Mouse (Mus musculus) gonadal fat pad, adult 2 months (tissue): ENCODE results near the gene Mrm1. TPM values are rescaled to one million over a fixed set of nuclear protein-coding genes. Genes with fewer than 3 reads are reported as not detected.

ENCODE experiments used
- DNase-seq: peaks from one replicate; pipeline ENCODE4 v3.0.0-alpha.2; 2012; ENCODE audit warnings: low read depth
- polyA plus RNA-seq: library from polyadenylated mRNA; depleted of rRNA; stranded (reverse); fragments of >200 nt; gene quantifications from 2 replicates; pipeline ENCODE4 v1.2.3, GENCODE M21; 2012; rRNA removed

Gene Mrm1
- polyA plus RNA-seq, 1 experiment, result 10.0 TPM

DNA sequence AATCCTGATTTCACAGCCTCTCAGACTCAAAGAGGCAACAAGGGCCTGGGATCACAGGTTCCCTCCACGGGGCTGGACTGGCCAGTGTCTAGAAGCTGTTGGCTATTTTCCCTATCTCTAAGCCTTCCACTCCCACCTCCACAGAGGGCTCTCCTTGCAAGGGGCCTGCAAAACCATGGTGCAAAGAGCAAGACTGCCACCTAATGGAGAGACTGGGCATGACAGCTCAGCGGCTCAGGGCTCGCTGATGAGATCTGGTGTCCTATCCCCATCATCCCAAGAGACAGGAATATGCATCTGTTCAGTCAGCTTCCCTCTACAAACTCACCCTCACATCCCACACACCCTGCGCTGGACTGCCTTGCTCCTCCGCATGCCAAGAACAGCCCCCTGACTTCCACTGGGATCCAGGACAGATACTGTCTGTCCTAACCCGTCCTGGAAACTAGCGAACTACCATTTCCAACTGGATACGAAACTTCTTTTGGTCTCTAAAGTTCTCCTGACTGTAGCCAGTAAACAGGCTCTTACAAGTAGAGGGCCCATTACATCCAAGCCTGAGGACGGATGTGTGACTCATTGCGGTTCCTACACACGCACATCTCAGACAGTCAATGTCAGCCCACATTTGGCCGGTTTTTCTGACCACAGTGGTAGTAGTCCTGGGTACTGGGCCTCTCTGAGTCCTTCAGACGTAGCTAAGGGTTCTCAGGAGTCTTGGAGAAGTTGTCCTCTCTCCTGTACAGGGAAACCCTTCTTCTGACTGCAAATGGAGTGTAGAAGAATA lies 5.4 kb downstream of the Mrm1 start:
- no peak for DNase-seq

DNA sequence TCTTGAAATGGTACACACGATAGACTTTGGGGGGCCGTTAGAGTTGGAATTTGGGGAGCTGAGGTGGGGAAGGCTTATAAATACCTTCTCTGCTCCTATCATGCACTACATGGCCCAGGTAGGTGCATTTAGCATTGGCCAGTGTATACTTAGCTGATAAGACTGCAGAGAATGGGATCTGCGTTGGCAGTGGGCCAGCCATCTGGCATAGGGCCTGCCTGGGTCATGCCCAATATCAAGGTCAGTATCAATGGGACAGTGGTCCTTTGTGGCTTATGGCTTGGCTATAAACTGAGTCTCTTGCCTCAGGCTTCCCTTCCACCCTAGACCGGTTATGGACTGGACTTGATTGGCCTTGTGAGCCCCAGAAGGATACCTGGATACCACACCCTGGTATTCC lies 14.9 kb downstream of the Mrm1 start:
- DNase-seq, result no peak

DNA sequence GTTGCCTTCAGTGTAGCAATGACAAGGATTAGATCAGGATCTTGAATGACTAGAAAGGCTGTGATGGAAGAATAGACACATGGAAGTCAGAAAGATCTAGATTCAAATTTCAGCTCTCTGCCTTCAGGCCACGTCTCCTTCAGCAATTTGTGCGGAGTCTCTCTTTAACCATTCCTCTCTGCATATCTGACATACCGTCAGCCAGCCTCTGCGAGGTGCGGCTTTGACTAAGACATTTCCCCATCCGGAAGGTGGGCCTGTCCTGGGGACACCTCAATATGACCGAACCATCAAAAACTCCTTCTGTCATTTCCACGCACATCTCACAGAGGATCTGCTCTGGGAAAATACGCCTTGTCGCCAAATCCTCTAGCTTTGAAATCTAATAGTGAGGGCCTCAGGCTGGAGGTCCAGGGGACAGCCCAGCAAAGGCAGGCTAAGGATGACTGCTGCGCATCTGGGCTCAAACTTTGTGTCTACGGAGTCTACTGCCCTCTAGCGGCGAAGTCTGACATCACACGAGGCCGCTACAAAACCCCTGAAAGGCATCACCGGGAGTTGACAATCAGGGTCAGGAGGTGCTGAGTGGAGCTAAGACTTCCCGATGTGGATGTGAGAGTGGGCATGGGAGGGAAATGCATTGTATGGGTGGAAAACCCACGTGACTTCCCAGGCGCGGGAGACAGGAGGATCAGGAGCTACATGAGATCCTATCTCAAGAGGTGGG lies 21.5 kb downstream of the Mrm1 start:
- DNase-seq, result no peak

DNA sequence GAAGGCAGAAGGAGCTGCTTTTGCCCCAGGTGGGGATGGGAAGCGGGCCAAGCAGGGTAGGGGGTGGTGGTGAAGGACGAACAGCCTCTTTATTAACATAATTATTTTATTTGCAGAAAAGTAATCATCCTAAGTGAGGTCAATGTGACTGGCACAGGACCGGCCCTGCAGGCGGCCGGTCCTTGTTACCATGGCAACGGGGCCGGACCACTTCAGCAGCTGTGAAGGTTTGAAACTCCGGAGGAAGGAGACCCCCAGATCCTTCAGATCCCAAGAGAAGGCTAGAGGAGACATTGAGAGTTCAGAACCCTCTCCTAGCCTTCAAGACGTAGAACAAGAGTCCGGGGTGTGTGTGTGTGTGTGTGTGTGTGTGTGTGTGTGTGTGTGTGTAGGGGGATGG lies 22.3 kb downstream of the Mrm1 start:
- no peak for DNase-seq

DNA sequence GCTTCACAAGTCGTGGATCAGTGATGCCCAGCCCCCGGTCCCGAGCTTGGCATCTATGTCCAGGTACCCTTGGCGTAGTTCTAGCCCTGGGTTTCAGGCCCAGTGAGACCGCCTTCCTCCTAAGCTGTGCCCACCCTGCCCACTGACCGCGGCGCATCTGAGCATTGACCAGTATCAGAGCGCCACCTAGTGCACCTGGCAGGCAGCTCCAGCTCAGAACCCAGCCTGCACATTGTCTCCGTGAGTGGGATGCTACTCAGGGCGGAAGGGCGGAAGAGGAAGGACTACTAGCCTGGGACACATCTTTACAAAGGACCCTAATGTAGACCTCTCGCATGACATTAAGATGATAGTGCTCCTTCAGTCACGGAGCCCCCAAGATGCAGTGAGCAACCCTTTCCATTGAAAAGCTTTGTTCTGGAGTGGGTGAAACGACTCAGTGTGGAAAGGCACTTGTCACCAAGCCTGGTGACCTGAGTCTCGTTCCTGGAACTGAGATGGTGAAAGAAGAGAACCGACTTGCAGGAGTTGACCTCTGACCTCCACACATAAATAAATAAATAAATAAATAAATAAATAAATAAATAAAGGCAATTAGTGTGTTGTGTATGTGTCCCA lies 24.7 kb downstream of the Mrm1 start:
- no peak for DNase-seq

DNA sequence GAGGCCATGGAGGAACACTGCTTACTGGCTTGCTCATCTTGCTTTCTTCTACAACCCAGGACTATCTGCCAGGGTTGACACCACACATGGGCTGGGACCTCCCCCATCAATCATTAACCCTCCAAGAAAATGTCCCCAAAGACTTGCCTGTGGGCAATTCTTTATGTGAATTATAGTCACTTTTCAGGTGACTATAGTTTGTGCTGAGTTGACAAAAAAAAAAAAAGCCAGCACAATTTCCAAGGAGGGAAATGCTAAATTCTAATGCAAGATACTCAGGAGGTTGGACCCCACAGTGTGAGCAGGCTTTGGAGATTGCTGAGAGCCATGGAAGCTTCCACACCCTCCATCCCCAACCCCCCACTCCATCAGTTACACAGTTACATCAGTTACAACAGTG lies 25.8 kb downstream of the Mrm1 start:
- no peak for DNase-seq

DNA sequence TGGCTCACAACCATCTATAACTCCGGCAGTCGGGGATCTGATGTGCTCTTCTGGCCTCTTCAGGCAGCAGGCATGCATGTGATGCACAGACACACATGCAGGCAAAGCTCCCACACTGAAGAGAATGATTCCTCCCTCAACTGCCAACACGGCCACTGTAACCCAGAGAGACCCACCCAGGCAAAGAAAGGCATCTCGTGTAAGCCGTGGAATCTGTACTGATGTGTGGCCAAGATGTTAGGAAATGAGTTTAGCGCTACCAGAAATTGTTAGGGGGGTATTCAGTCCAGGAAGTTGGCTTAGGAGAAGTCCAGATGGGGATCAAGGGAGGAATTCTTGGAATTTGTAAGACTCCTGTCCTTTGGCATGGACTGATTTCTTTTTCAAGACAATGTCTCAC lies 28.9 kb downstream of the Mrm1 start:
- no peak for DNase-seq

DNA sequence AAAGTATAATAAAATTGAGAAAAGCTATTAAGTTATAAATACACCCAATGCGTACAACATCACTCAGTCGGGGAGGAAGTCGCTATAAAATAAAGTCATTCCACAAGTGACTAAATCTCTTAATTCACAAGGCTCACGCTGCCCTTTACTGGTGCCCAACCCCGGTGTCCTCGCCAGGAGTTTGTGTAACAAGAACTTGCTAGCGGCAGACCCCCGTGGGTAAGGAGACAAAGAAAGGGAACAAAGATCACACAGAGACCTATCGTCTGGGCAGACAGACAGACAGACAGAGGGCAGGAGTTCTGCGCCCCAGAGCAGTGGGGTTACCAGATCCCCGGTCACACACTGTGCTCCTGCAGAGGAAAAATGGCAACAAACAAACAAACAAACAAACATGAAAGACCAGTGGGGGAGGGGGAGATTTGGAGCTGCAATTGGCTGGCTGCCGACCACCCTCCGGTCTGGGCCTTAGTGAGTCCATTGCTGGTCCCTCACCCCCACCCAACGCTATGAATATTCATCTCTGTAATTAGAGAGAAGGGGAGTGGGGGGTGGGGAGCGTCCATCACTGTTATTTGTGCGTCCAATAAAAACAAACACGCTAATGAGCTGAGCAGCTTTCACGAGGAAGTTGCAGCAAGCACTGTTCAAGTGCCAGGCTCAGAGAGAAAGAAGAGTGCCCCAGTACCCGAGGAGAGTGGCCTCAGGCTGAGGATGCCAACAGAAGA lies 39.0 kb downstream of the Mrm1 start:
- DNase-seq, result no peak

DNA sequence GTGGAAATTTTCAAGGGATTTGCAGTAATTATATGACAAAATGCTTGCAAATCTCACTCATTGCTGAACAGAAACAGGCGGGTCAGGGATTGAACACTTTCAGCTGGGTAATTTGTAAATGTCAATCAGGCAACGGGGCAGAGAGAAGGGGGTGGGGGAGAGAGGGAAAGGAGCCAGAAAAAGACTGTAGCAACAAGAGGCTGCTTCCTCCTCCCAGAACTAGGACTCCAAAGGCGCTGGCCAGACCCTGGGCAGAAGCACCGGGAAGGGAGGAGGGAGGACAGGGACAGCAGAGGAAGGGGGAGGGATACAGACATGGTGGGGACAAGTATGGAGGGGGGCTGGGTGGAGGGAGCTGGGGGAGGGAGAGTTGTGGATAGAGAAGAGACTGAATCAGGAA lies 43.8 kb downstream of the Mrm1 start:
- DNase-seq, result no peak

DNA sequence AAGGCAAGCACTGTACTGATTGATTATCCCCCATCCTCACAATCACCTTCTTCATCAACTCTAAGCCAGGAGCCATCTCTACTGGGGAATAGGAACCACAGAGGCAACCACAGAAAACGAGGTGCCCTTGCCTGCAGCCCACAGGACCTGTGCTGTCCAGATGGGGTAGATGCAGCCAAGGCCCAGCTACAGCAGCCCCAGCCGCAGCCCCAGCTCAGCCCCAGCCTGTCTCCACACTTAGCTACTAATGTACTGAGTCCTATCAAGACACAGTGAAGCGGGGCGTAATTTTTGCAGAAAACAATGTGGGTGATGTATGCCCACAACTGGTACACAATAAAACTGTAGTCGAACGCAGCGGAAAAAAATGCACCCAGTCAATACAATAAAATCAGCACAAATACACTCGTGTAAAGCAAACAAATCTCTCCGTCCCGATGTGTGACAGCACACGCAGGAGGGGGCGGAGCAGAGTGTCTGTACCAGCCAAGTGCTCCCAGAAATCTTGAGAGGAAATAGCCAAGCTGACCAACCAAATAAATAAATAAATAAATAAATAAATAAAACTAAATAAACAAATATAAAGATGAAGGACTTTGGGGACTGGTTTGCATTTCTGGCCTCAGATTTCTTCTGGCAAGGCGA lies 44.3 kb downstream of the Mrm1 start:
- no peak for DNase-seq

DNA sequence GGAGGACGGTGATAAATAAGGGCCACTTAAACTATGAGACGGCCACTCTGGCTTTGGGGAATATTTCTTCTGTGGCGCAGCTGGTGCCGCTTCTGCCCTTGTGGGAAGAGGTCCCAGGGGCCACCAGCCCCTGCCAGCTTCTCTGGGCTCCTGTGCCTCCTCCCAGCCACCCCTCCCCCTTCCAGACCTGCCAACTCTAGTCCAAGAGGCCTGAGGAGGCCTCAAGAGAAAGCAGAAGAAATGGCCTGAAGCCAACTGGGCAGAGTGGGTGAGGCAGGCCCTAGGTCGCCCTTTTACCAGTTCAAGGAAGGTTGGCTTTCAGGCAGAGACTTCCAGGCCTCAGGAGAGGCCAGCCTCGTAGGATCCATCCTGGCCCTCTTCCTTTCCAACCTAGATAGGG lies 51.4 kb downstream of the Mrm1 start:
- DNase-seq, result no peak

DNA sequence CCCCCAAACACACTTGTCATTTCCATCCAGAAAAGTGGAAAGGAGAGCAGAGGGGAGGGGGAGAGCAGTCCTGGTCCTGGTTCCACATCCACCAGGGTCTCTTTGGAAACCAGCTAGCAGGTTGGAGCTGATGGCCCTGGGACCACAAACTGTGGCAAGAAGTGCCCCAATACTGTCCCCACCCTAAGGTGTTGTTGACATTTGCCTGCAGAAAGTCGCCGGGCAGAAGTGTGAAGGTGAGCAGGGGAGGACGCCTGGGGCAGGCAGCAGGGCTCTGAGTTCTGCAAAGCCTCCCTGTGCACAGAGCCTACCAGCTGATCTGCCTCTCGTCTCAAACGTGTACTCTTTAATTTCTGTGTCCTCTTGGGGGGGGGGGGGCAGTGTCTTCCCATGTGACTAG lies 54.2 kb downstream of the Mrm1 start:
- DNase-seq, result no peak

DNA sequence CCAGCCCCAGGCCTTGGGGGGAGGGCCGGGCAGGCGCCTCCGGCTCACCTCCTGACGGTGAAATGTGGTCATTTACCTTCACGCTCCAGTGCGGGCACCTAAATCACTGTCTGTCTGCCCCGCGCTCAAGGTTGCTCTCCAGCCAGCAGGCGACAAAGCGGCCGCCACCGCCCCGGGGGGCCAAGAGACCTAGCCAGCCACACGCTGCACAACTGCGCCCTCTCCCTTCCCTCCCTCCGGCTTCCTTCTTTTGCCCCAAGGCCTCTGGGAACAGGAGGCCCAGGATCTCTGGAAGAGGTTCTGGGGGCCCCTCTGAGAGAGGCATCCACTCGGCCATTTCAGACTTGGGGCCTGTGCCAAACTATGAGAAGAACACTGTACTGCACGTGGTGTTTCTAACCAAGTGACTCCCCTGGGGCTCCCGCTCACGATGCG lies 54.8 kb downstream of the Mrm1 start:
- no peak for DNase-seq

DNA sequence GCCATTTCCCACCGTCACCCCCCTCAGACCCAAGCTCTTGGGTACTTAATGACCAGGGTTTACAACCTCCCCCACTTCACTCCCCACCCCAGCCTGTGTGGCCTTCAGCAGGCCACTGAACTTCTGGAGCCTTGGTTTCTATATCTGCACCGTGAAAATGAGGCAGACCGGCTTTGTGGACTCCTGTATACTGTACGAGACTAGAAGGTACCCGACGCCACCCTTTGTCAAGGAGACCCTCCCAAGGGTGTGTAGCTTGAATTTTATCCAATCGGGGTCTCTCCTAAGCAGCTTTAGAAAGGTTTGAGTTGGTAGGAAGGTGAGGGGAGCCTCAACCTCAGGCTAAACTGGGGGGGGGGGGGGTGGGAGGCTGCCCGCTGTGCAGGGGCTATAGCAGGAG lies 55.2 kb downstream of the Mrm1 start:
- DNase-seq, result no peak

Other genes with a start within 250 kb of the Mrm1 start
- gene Dhrs11, start 9.5 kb upstream of the Mrm1 start, polyA plus RNA-seq, result 21.6 and 26.3 TPM in 2 replicates
- 34.1 and 58.7 TPM in 2 replicates for gene Ggnbp2, start 51.3 kb upstream of the Mrm1 start, polyA plus RNA-seq
- gene Myo19, start 60.6 kb upstream of the Mrm1 start, polyA plus RNA-seq, result 10.4 and 16.7 TPM in 2 replicates
- gene Pigw, start 60.8 kb upstream of the Mrm1 start, polyA plus RNA-seq, result 3.3 and 4.5 TPM in 2 replicates
- 11.5 and 17.7 TPM in 2 replicates for gene Znhit3, start 96.9 kb upstream of the Mrm1 start, polyA plus RNA-seq
- 86.5 and 91.9 TPM in 2 replicates for gene Car4, start 138.3 kb upstream of the Mrm1 start, polyA plus RNA-seq